Mouse (Mus musculus): ENCODE data around the gene Fmnl2.

The Fmnl2 gene

GRCm38 (mm10) chr2:52915536-52915935, 57.9 kb downstream of the Fmnl2 start:
- no peak for DNase-seq (ENCODE audit: low spot score)

GRCm38 (mm10) chr2:52918094-52918493, 60.4 kb downstream of the Fmnl2 start:
- DNase-seq (ENCODE audit: low spot score): no peak

- DNase-seq (ENCODE audit: low spot score): no peak
These were observed 63.2 kb downstream of the Fmnl2 start for GRCm38 (mm10) chr2:52920701-52921435.

- DNase-seq (ENCODE audit: low spot score): no peak
These were observed 67.4 kb downstream of the Fmnl2 start for GRCm38 (mm10) chr2:52925062-52925461.

- DNase-seq (ENCODE audit: low spot score): no peak
These were observed 69.7 kb downstream of the Fmnl2 start for GRCm38 (mm10) chr2:52927381-52927780.

- no peak for DNase-seq (ENCODE audit: low spot score)
These were observed 70.2 kb downstream of the Fmnl2 start for GRCm38 (mm10) chr2:52927858-52928301.

GRCm38 (mm10) chr2:52928401-52928800, 70.7 kb downstream of the Fmnl2 start:
- DNase-seq (ENCODE audit: low spot score): no peak

- no peak for DNase-seq (ENCODE audit: low spot score)
These were observed 72.6 kb downstream of the Fmnl2 start for GRCm38 (mm10) chr2:52930106-52930868.

- DNase-seq (ENCODE audit: low spot score): no peak
These were observed 73.7 kb downstream of the Fmnl2 start for GRCm38 (mm10) chr2:52931315-52931714.

GRCm38 (mm10) chr2:52935906-52936305, 78.2 kb downstream of the Fmnl2 start:
- DNase-seq (ENCODE audit: low spot score): no peak

- DNase-seq (ENCODE audit: low spot score): no peak
These were observed 80.9 kb downstream of the Fmnl2 start for GRCm38 (mm10) chr2:52938351-52939074.

- no peak for DNase-seq (ENCODE audit: low spot score)
These were observed 86.2 kb downstream of the Fmnl2 start for GRCm38 (mm10) chr2:52943644-52944423.

GRCm38 (mm10) chr2:52944594-52944993, 86.9 kb downstream of the Fmnl2 start:
- no peak for DNase-seq (ENCODE audit: low spot score)

GRCm38 (mm10) chr2:52946074-52946473, 88.4 kb downstream of the Fmnl2 start:
- no peak for DNase-seq (ENCODE audit: low spot score)

GRCm38 (mm10) chr2:52946524-52947186, 89.0 kb downstream of the Fmnl2 start:
- DNase-seq (ENCODE audit: low spot score): no peak

- DNase-seq (ENCODE audit: low spot score): no peak
These were observed 90.7 kb downstream of the Fmnl2 start for GRCm38 (mm10) chr2:52948406-52948805.

- no peak for DNase-seq (ENCODE audit: low spot score)
These were observed 91.9 kb downstream of the Fmnl2 start for GRCm38 (mm10) chr2:52949556-52949955.

- DNase-seq (ENCODE audit: low spot score): no peak
These were observed 92.6 kb downstream of the Fmnl2 start for GRCm38 (mm10) chr2:52950226-52950625.

- DNase-seq (ENCODE audit: low spot score): no peak
These were observed 94.6 kb downstream of the Fmnl2 start for GRCm38 (mm10) chr2:52952202-52952730.

- no peak for DNase-seq (ENCODE audit: low spot score)
These were observed 97.4 kb downstream of the Fmnl2 start for GRCm38 (mm10) chr2:52955090-52955489.

GRCm38 (mm10) chr2:52955831-52956230, 98.2 kb downstream of the Fmnl2 start:
- DNase-seq (ENCODE audit: low spot score): no peak
